Mouse (Mus musculus) urinary bladder, postnatal 36 days (tissue): ENCODE measurements around the gene Gm17654.
"Not testable (repeated sequence)": the region's sequence is repeated elsewhere in the genome, so short reads cannot be mapped to it uniquely, and the experiment has no call there.

Experiments used
- DNase-seq, 2 experiments: peaks; one replicate each; pipeline ENCODE4 v3.0.0; 2022; ENCODE audit warnings: low spot score in 2 of 2, mixed read lengths in 1 of 2

The Gm17654 gene

GRCm38 (mm10) chr14:43579046-43579445 lies at the start of gene Gm17654:
Gene Gm17654, minus strand, starts transcription at chr14:43579146.
- not testable (repeated sequence) for DNase-seq

GRCm38 (mm10) chr14:43607913-43608312 lies 29.0 kb upstream of the Gm17654 start, which contains the start of gene Gm10375:
Gene Gm10375, minus strand, starts transcription at chr14:43608013.
- not testable (repeated sequence) for DNase-seq

GRCm38 (mm10) chr14:43577969-43578368 lies 977 bp downstream of the Gm17654 start:
- DNase-seq, result not testable (repeated sequence)

- not testable (repeated sequence) for DNase-seq
Measured at GRCm38 (mm10) chr14:43552271-43552670, 26.7 kb downstream of the Gm17654 start.

GRCm38 (mm10) chr14:43546281-43546680 lies 32.7 kb downstream of the Gm17654 start:
- not testable (repeated sequence) for DNase-seq

- DNase-seq, result not testable (repeated sequence)
Measured at GRCm38 (mm10) chr14:43543276-43543675, 35.7 kb downstream of the Gm17654 start, which contains the start of gene Gm5799. Gene Gm5799, plus strand, starts transcription at chr14:43543576.

GRCm38 (mm10) chr14:43538144-43538543 lies 40.8 kb downstream of the Gm17654 start:
- DNase-seq, result not testable (repeated sequence)

GRCm38 (mm10) chr14:43532387-43532786 lies 46.6 kb downstream of the Gm17654 start:
- DNase-seq, result not testable (repeated sequence)

GRCm38 (mm10) chr14:43532011-43532383 lies 46.9 kb downstream of the Gm17654 start:
- DNase-seq, result not testable (repeated sequence)

- DNase-seq, result not testable (repeated sequence)
Measured at GRCm38 (mm10) chr14:43531052-43532010, 47.6 kb downstream of the Gm17654 start.
